Mouse (Mus musculus) myocyte (in vitro differentiated cells): ENCODE results near the gene Zfp598.

ENCODE experiments used
- MAX ChIP-seq: IDR thresholded peaks from one replicate; pipeline ENCODE4 v1.6.1; 2011; ENCODE audit warnings: low read depth, mild to moderate bottlenecking, control low read depth
- MYOG ChIP-seq, 3 experiments: IDR thresholded peaks; one replicate each; pipeline ENCODE4 v1.6.1; 2011; ENCODE audit warnings: control low read depth in 2 of 3, low read depth in 2 of 3, mild to moderate bottlenecking in 2 of 3; ENCODE audit not compliant: insufficient read length in 2 of 3, control insufficient read depth in 1 of 3, insufficient read depth in 1 of 3
- POLR2A ChIP-seq: IDR thresholded peaks from one replicate; pipeline ENCODE4 v1.6.1; 2011; ENCODE audit warnings: low read depth, mild to moderate bottlenecking, control low read depth, moderate library complexity; ENCODE audit not compliant: insufficient read length
- POLR2AphosphoS2 ChIP-seq: IDR thresholded peaks from one replicate; pipeline ENCODE4 v1.6.1; 2011; ENCODE audit warnings: low read depth, control low read depth; ENCODE audit not compliant: insufficient read length
- TCF3 ChIP-seq: IDR thresholded peaks from one replicate; pipeline ENCODE4 v1.6.1; 2011; ENCODE audit warnings: low read depth, control low read depth; ENCODE audit not compliant: insufficient read length

GRCm38 (mm10) chr17:24716166-24716682 lies 46.7 kb downstream of the Zfp598 start:
- TF ChIP-seq POLR2A (no peak), TCF3 (no peak), POLR2AphosphoS2 (peak; percentile 54), MYOG (IDR thresholded peaks at IDR 0.05; ENCODE audit: control insufficient read depth in 1 of 3, insufficient read depth in 1 of 3, insufficient read length in 2 of 3, low read depth in 2 of 3) (no peak), MAX (no peak)
